Mouse (Mus musculus): ENCODE results near the gene Syt11. TPM values are rescaled to one million over a fixed set of nuclear protein-coding genes. Genes with fewer than 3 reads are reported as not detected.
"Not testable (repeated sequence)": the region's sequence is repeated elsewhere in the genome, so short reads cannot be mapped to it uniquely, and the experiment has no call there.

Gene Syt11
- total RNA-seq (2014; rRNA removed) (147 and 164 TPM in 2 replicates), polyA plus RNA-seq (2015; fragmentation: Nextera tagmentation; extraction: Ambion mirVana) (197 and 240 TPM in 2 replicates)

- H3K36me3 ChIP-seq (ENCODE audit: insufficient read depth); H3K9me3 ChIP-seq (ENCODE audit: low read length); H3K27me3 ChIP-seq (ENCODE audit: insufficient read depth, low read length); H3K4me1 ChIP-seq (ENCODE audit: insufficient read depth); H3K9ac ChIP-seq: not testable (repeated sequence)
- DNase-seq = peak; percentile 60
- WGBS = 4% methylated on average over 31 of the region's 51 CpGs
- Histone ChIP-seq H3K4me3 (ENCODE audit: low read depth, low read length) (peak within 1 kb of the TSS; percentile 31), H3K27ac (ENCODE audit: low read depth, low read length) (peak within 1 kb of the TSS; percentile 79), H3K4me2 (ENCODE audit: low read depth) (peak within 1 kb of the TSS; percentile 37)
- peak; percentile 65 for ATAC-seq
These were observed at the start of gene Syt11 for GRCm38 (mm10) chr3:88774939-88775841. Gene Syt11 (minus strand): TSS chr3:88775164.

- H3K27me3 ChIP-seq (ENCODE audit: insufficient read depth, low read length) = no peaks in the 10 kb centered on the region
- TF ChIP-seq CTCF (IDR thresholded peaks at IDR 0.05; ENCODE audit: low read depth) = no peak
- DNase-seq = no peak
- no peaks in the 10 kb centered on the region for H3K9me3 ChIP-seq (ENCODE audit: low read length)
- WGBS = 88% methylated on average over 5 of the region's 5 CpGs
- no peak for ATAC-seq
- H3K4me3 ChIP-seq (ENCODE audit: low read depth, low read length) = no peak overlapping the region
- H3K4me1 ChIP-seq (ENCODE audit: insufficient read depth) = no peaks in the 10 kb centered on the region
- H3K4me2 ChIP-seq (ENCODE audit: low read depth) = no peak overlapping the region
- no peak overlapping the region for H3K9ac ChIP-seq
- peaks cover 20% of the 10 kb centered on the region for H3K36me3 ChIP-seq (ENCODE audit: insufficient read depth)
- no peak overlapping the region for H3K27ac ChIP-seq (ENCODE audit: low read depth, low read length)
These were observed 29.1 kb upstream of the Syt11 start for GRCm38 (mm10) chr3:88803910-88804540.

- H3K9me3 ChIP-seq (ENCODE audit: low read length); H3K4me1 ChIP-seq (ENCODE audit: insufficient read depth); ATAC-seq; H3K36me3 ChIP-seq (ENCODE audit: insufficient read depth); H3K27ac ChIP-seq (ENCODE audit: low read depth, low read length); H3K4me3 ChIP-seq (ENCODE audit: low read depth, low read length); H3K27me3 ChIP-seq (ENCODE audit: insufficient read depth, low read length); H3K9ac ChIP-seq; DNase-seq; H3K4me2 ChIP-seq (ENCODE audit: low read depth): not testable (repeated sequence)
- 88% methylated on average over 6 of the region's 6 CpGs for WGBS
These were observed 22.5 kb upstream of the Syt11 start for GRCm38 (mm10) chr3:88797507-88797906.

- H3K27ac ChIP-seq (ENCODE audit: low read depth, low read length); H3K4me2 ChIP-seq (ENCODE audit: low read depth); H3K4me3 ChIP-seq (ENCODE audit: low read depth, low read length); H3K4me1 ChIP-seq (ENCODE audit: insufficient read depth); H3K9me3 ChIP-seq (ENCODE audit: low read length); H3K27me3 ChIP-seq (ENCODE audit: insufficient read depth, low read length); H3K36me3 ChIP-seq (ENCODE audit: insufficient read depth); ATAC-seq; H3K9ac ChIP-seq; DNase-seq: not testable (repeated sequence)
- no CpG with 5 or more reads among the region's 4 CpGs for WGBS
These were observed 13.1 kb upstream of the Syt11 start for GRCm38 (mm10) chr3:88788033-88788432.

- not testable (repeated sequence) for H3K4me1 ChIP-seq (ENCODE audit: insufficient read depth); H3K27me3 ChIP-seq (ENCODE audit: insufficient read depth, low read length); H3K9me3 ChIP-seq (ENCODE audit: low read length); H3K36me3 ChIP-seq (ENCODE audit: insufficient read depth); H3K4me2 ChIP-seq (ENCODE audit: low read depth); DNase-seq; H3K27ac ChIP-seq (ENCODE audit: low read depth, low read length); ATAC-seq; H3K9ac ChIP-seq; H3K4me3 ChIP-seq (ENCODE audit: low read depth, low read length)
- no CpG with 5 or more reads among the region's 8 CpGs for WGBS
These were observed 11.8 kb upstream of the Syt11 start for GRCm38 (mm10) chr3:88786805-88787204.

GRCm38 (mm10) chr3:88786323-88786722 lies 11.4 kb upstream of the Syt11 start:
- not testable (repeated sequence) for ATAC-seq; DNase-seq; H3K4me3 ChIP-seq (ENCODE audit: low read depth, low read length); H3K9me3 ChIP-seq (ENCODE audit: low read length); H3K4me2 ChIP-seq (ENCODE audit: low read depth); H3K27me3 ChIP-seq (ENCODE audit: insufficient read depth, low read length); H3K27ac ChIP-seq (ENCODE audit: low read depth, low read length); H3K9ac ChIP-seq; H3K36me3 ChIP-seq (ENCODE audit: insufficient read depth); H3K4me1 ChIP-seq (ENCODE audit: insufficient read depth)
- WGBS = 92% methylated on average over 1 of the region's 4 CpGs

- TF ChIP-seq CTCF (IDR thresholded peaks at IDR 0.05; ENCODE audit: low read depth) = no peak
- ATAC-seq = no peak
- Histone ChIP-seq H3K9ac (no peak overlapping the region), H3K4me3 (ENCODE audit: low read depth, low read length) (no peak overlapping the region), H3K36me3 (ENCODE audit: insufficient read depth) (peaks cover 3% of the 10 kb centered on the region), H3K27me3 (ENCODE audit: insufficient read depth, low read length) (no peaks in the 10 kb centered on the region), H3K9me3 (ENCODE audit: low read length) (no peaks in the 10 kb centered on the region), H3K4me2 (ENCODE audit: low read depth) (no peak overlapping the region), H3K4me1 (ENCODE audit: insufficient read depth) (no peaks in the 10 kb centered on the region), H3K27ac (ENCODE audit: low read depth, low read length) (no peak overlapping the region)
- no peak for DNase-seq
- WGBS = 84% methylated on average over 5 of the region's 5 CpGs
These were observed 9.9 kb upstream of the Syt11 start for GRCm38 (mm10) chr3:88784889-88785288.

- H3K4me1 ChIP-seq (ENCODE audit: insufficient read depth); H3K9ac ChIP-seq; H3K4me3 ChIP-seq (ENCODE audit: low read depth, low read length); H3K27me3 ChIP-seq (ENCODE audit: insufficient read depth, low read length); H3K36me3 ChIP-seq (ENCODE audit: insufficient read depth); H3K4me2 ChIP-seq (ENCODE audit: low read depth); ATAC-seq; DNase-seq; H3K27ac ChIP-seq (ENCODE audit: low read depth, low read length); H3K9me3 ChIP-seq (ENCODE audit: low read length): not testable (repeated sequence)
- 80% methylated on average over 6 of the region's 6 CpGs for WGBS
These were observed 1.8 kb downstream of the Syt11 start for GRCm38 (mm10) chr3:88773163-88773562.

GRCm38 (mm10) chr3:88772399-88772798 lies 2.6 kb downstream of the Syt11 start:
- peak overlapping the region; percentile 66 for H3K9ac ChIP-seq
- H3K27ac ChIP-seq (ENCODE audit: low read depth, low read length) = not testable (repeated sequence)
- 0% methylated on average over 19 of the region's 19 CpGs for WGBS

GRCm38 (mm10) chr3:88771941-88772280 lies 3.1 kb downstream of the Syt11 start:
- not testable (repeated sequence) for DNase-seq, ATAC-seq
- WGBS = 3% methylated on average over 3 of the region's 6 CpGs

More at GRCm38 (mm10) chr3:88772399-88772798, 2.6 kb downstream of the Syt11 start:
- ATAC-seq (peak; percentile 87), DNase-seq (peak; percentile 89)
- H3K36me3 ChIP-seq (ENCODE audit: insufficient read depth); H3K9me3 ChIP-seq (ENCODE audit: low read length); H3K4me1 ChIP-seq (ENCODE audit: insufficient read depth); H3K27me3 ChIP-seq (ENCODE audit: insufficient read depth, low read length): not testable (repeated sequence)
- Histone ChIP-seq H3K4me3 (ENCODE audit: low read depth, low read length) (peak overlapping the region; percentile 41), H3K4me2 (ENCODE audit: low read depth) (peak overlapping the region; percentile 48)

More at GRCm38 (mm10) chr3:88771941-88772280, 3.1 kb downstream of the Syt11 start:
- peak overlapping the region; percentile 48 for H3K4me2 ChIP-seq (ENCODE audit: low read depth)
- H3K9me3 ChIP-seq (ENCODE audit: low read length); H3K27me3 ChIP-seq (ENCODE audit: insufficient read depth, low read length); H3K36me3 ChIP-seq (ENCODE audit: insufficient read depth); H3K4me1 ChIP-seq (ENCODE audit: insufficient read depth): not testable (repeated sequence)
- H3K4me3 ChIP-seq (ENCODE audit: low read depth, low read length) = peak overlapping the region; percentile 41
- H3K27ac ChIP-seq (ENCODE audit: low read depth, low read length) = peak overlapping the region; percentile 84
- peak overlapping the region; percentile 66 for H3K9ac ChIP-seq
